Mouse (Mus musculus): ENCODE data around the gene Rtl3. TPM values are rescaled to one million over a fixed set of nuclear protein-coding genes. Genes with fewer than 3 reads are reported as not detected.
A peak's percentile ranks its signal among the peaks of the same experiment; 100 is the strongest.

Rtl3 gene
- total and polyA plus RNA-seq, 3 experiments: not detected

GRCm38 (mm10) chrX:106871894-106872293 lies 31.4 kb upstream of the Rtl3 start:
- no peak overlapping the region for H3K4me3 ChIP-seq (replicated peaks in 1 of 3; ENCODE audit: low read depth in 2 of 3, low read length in 2 of 3, poor library complexity in 1 of 3)
- H3K9me3 ChIP-seq (replicated peaks; ENCODE audit: low read length): no peaks in the 10 kb centered on the region
- TF ChIP-seq E2F4 (IDR thresholded peaks at IDR 0.05; ENCODE audit: insufficient replicate concordance, low read depth, low read length) (no peak), POLR2AphosphoS2 (IDR thresholded peaks at IDR 0.05; ENCODE audit: low read depth, low read length) (no peak), CTCF (conservative IDR thresholded peaks at IDR 0.05 in 1 of 2, IDR thresholded peaks at IDR 0.05 in 1 of 2; ENCODE audit: low read depth in 2 of 2, low read length in 2 of 2) (no peak), JUN (IDR thresholded peaks at IDR 0.05; ENCODE audit: insufficient read depth, low read depth, low read length) (no peak), ELF1 (IDR thresholded peaks at IDR 0.05; ENCODE audit: low read depth, low read length) (no peak), RCOR1 (conservative IDR thresholded peaks at IDR 0.05; ENCODE audit: low read depth, low read length) (no peak), MAZ (IDR thresholded peaks at IDR 0.05; ENCODE audit: low read depth, low read length) (no peak)
- no peaks in the 10 kb centered on the region for H3K27me3 ChIP-seq (replicated peaks)
- in situ Hi-C loops (cut with MboI; ENCODE audit: low pct_ligation_motif_present, low pct_unique_long_range_greater_than_20kb, low sequenced_read_pairs): no loop called here
- H3K79me2 ChIP-seq (replicated peaks; ENCODE audit: control insufficient read depth, extremely low read depth, insufficient read depth, poor library complexity, severe bottlenecking): no peaks in the 10 kb centered on the region
- no peak overlapping the region for H3K9ac ChIP-seq (ENCODE audit: insufficient read depth, low read depth)
- no peak overlapping the region for H3K4me2 ChIP-seq (ENCODE audit: insufficient read depth, low read depth, poor library complexity, severe bottlenecking)
- dilution Hi-C loops (cut with MboI; ENCODE audit: extremely low pct_ligation_motif_present, extremely low pct_unique_long_range_greater_than_20kb, low sequenced_read_pairs): no loop called here
- H3K36me3 ChIP-seq (replicated peaks in 1 of 2; ENCODE audit: control insufficient read depth in 1 of 2, insufficient read depth in 1 of 2, low read length in 1 of 2): no peaks in the 10 kb centered on the region
- no peak for DNase-seq (ENCODE audit: extremely low read depth)
- H3K27ac ChIP-seq (ENCODE audit: insufficient read depth, low read depth): no peak overlapping the region
- H3K4me1 ChIP-seq (ENCODE audit: control insufficient read depth in 1 of 2, insufficient read depth in 2 of 2): no peaks in the 10 kb centered on the region

DNA sequence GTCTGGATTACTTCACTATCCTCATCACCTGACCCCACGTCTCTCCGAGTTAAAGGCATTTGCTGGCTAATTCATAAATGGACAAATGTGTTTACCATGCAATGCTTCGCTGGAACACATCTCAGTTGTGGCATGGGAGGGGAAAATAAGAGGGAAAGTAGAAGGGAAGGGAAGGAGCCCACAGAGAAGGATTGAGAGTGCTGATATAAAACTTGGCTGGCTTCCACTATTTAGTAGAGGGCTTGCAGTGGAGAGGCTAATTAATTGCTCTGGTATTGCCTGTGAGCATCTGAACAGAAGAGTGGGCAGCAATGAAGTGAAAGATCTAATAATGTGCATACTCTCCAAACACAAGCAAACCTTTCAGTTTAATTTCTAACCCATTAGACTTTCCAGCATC lies 31.0 kb upstream of the Rtl3 start:
- Histone ChIP-seq H3K79me2 (replicated peaks; ENCODE audit: control insufficient read depth, extremely low read depth, insufficient read depth, poor library complexity, severe bottlenecking) (no peaks in the 10 kb centered on the region), H3K4me2 (ENCODE audit: insufficient read depth, low read depth, poor library complexity, severe bottlenecking) (no peak overlapping the region), H3K4me1 (ENCODE audit: control insufficient read depth in 1 of 2, insufficient read depth in 2 of 2) (no peaks in the 10 kb centered on the region), H3K9me3 (replicated peaks; ENCODE audit: low read length) (no peaks in the 10 kb centered on the region), H3K36me3 (replicated peaks in 1 of 2; ENCODE audit: control insufficient read depth in 1 of 2, insufficient read depth in 1 of 2, low read length in 1 of 2) (no peaks in the 10 kb centered on the region), H3K9ac (ENCODE audit: insufficient read depth, low read depth) (no peak overlapping the region), H3K27me3 (replicated peaks) (no peaks in the 10 kb centered on the region), H3K4me3 (replicated peaks in 1 of 3; ENCODE audit: low read depth in 2 of 3, low read length in 2 of 3, poor library complexity in 1 of 3) (no peak overlapping the region), H3K27ac (ENCODE audit: insufficient read depth, low read depth) (no peak overlapping the region)
- dilution Hi-C loops (cut with MboI; ENCODE audit: extremely low pct_ligation_motif_present, extremely low pct_unique_long_range_greater_than_20kb, low sequenced_read_pairs): no loop called here
- TF ChIP-seq SMC3 (IDR thresholded peaks at IDR 0.05; ENCODE audit: low read depth, low read length) (no peak), PAX5 (IDR thresholded peaks at IDR 0.05; ENCODE audit: low read length) (no peak), JUND (conservative IDR thresholded peaks at IDR 0.05; ENCODE audit: low read depth, low read length) (no peak), MAX (IDR thresholded peaks at IDR 0.05; ENCODE audit: low read length) (no peak), EP300 (IDR thresholded peaks at IDR 0.05; ENCODE audit: low read length) (no peak), ELF1 (IDR thresholded peaks at IDR 0.05; ENCODE audit: low read depth, low read length) (no peak), CTCF (conservative IDR thresholded peaks at IDR 0.05 in 1 of 2, IDR thresholded peaks at IDR 0.05 in 1 of 2; ENCODE audit: low read depth in 2 of 2, low read length in 2 of 2) (no peak)
- in situ Hi-C loops (cut with MboI; ENCODE audit: low pct_ligation_motif_present, low pct_unique_long_range_greater_than_20kb, low sequenced_read_pairs): no loop called here
- DNase-seq (ENCODE audit: extremely low read depth): no peak

- in situ Hi-C loops (cut with MboI; ENCODE audit: low pct_ligation_motif_present, low pct_unique_long_range_greater_than_20kb, low sequenced_read_pairs) (no loop called here), dilution Hi-C loops (cut with MboI; ENCODE audit: extremely low pct_ligation_motif_present, extremely low pct_unique_long_range_greater_than_20kb, low sequenced_read_pairs) (no loop called here)
- 0 out of 2 replicates have a peak, but pooled peaks have one; percentile 13 for TF ChIP-seq MEF2A (IDR thresholded peaks at IDR 0.05; ENCODE audit: borderline replicate concordance, low read depth, low read length)
- TF ChIP-seq BHLHE40 (IDR thresholded peaks at IDR 0.05; ENCODE audit: low read depth, low read length): peak; percentile 57
- peak; percentile 66; the same call in 1 of the 2 replicates for TF ChIP-seq JUND (conservative IDR thresholded peaks at IDR 0.05; ENCODE audit: low read depth, low read length)
- peak; percentile 81 for TF ChIP-seq IRF4 (IDR thresholded peaks at IDR 0.05; ENCODE audit: low read depth, low read length)
- TF ChIP-seq MAZ (IDR thresholded peaks at IDR 0.05; ENCODE audit: low read depth, low read length): no peak
- TF ChIP-seq GABPA (IDR thresholded peaks at IDR 0.05; ENCODE audit: insufficient replicate concordance, low read depth, low read length): no peak
- TF ChIP-seq USF1 (IDR thresholded peaks at IDR 0.05; ENCODE audit: low read depth, low read length): no peak
- TF ChIP-seq UBTF (IDR thresholded peaks at IDR 0.05; ENCODE audit: low read depth, low read length): no peak
- peak; percentile 43; the same call in 1 of the 2 replicates for TF ChIP-seq EP300 (IDR thresholded peaks at IDR 0.05; ENCODE audit: low read length)
- TF ChIP-seq POLR2A (IDR thresholded peaks at IDR 0.05; ENCODE audit: low read depth, low read length): no peak
- no peak overlapping the region for H3K4me2 ChIP-seq (ENCODE audit: insufficient read depth, low read depth, poor library complexity, severe bottlenecking)
- H3K79me2 ChIP-seq (replicated peaks; ENCODE audit: control insufficient read depth, extremely low read depth, insufficient read depth, poor library complexity, severe bottlenecking): no peaks in the 10 kb centered on the region
- H3K9ac ChIP-seq (ENCODE audit: insufficient read depth, low read depth): no peak overlapping the region
- no peaks in the 10 kb centered on the region for H3K9me3 ChIP-seq (replicated peaks; ENCODE audit: low read length)
- H3K27ac ChIP-seq (ENCODE audit: insufficient read depth, low read depth): no peak overlapping the region
- H3K4me3 ChIP-seq (replicated peaks in 1 of 3; ENCODE audit: low read depth in 2 of 3, low read length in 2 of 3, poor library complexity in 1 of 3): no peak overlapping the region
- DNase-seq (ENCODE audit: extremely low read depth): peak; percentile 39
- no peaks in the 10 kb centered on the region for H3K36me3 ChIP-seq (replicated peaks in 1 of 2; ENCODE audit: control insufficient read depth in 1 of 2, insufficient read depth in 1 of 2, low read length in 1 of 2)
- H3K27me3 ChIP-seq (replicated peaks): no peaks in the 10 kb centered on the region
- H3K4me1 ChIP-seq (ENCODE audit: control insufficient read depth in 1 of 2, insufficient read depth in 2 of 2): peaks cover 0 to 4% of the 10 kb centered on the region in 2 experiments; a peak in 1 of 4 replicates
These were observed 13.3 kb upstream of the Rtl3 start for GRCm38 (mm10) chrX:106853523-106854300.

Data from CH12.LX (cell line).